Mouse (Mus musculus) hindbrain, embryonic 12.5 days (tissue): ENCODE measurements around the gene Itgb2l. TPM values are rescaled to one million over a fixed set of nuclear protein-coding genes. Genes with fewer than 3 reads are reported as not detected.

ENCODE experiments used
- ATAC-seq: fragments of 200-750 bp; cut with Nextera tagmentation; 2 replicates; pipeline ENCODE4 v1.8.0; 2017; ENCODE audit warnings: moderate TSS enrichment; ENCODE audit not compliant: low FRiP score
- H3K27ac ChIP-seq: fragments of 300-500 bp; sonication (generic); 2 replicates; pipeline ENCODE4 v1.5.1; 2016; ENCODE audit warnings: mild to moderate bottlenecking
- H3K27me3 ChIP-seq: fragments of 300-500 bp; sonication (generic); 2 replicates; pipeline ENCODE4 v1.6.1; 2016; ENCODE audit warnings: mild to moderate bottlenecking
- H3K36me3 ChIP-seq: fragments of 300-500 bp; sonication (generic); 2 replicates; pipeline ENCODE4 v1.6.1; 2016; ENCODE audit warnings: mild to moderate bottlenecking
- H3K4me1 ChIP-seq: fragments of 300-500 bp; sonication (generic); 2 replicates; pipeline ENCODE4 v1.6.1; 2016
- H3K4me2 ChIP-seq: fragments of 300-500 bp; sonication (generic); replicated peaks from 2 replicates; pipeline ENCODE4 v1.6.1; 2016; ENCODE audit warnings: mild to moderate bottlenecking
- H3K4me3 ChIP-seq: fragments of 300-500 bp; sonication (generic); 2 replicates; pipeline ENCODE4 v1.5.1; 2016; ENCODE audit warnings: mild to moderate bottlenecking
- H3K9ac ChIP-seq: fragments of 300-500 bp; sonication (generic); 2 replicates; pipeline ENCODE4 v1.6.1; 2016; ENCODE audit warnings: mild to moderate bottlenecking, moderate library complexity
- H3K9me3 ChIP-seq: fragments of 300-500 bp; sonication (generic); replicated peaks from 2 replicates; pipeline ENCODE4 v1.6.1; 2016; ENCODE audit warnings: mild to moderate bottlenecking
- WGBS: fragments of 180-500 bp; shearing (Covaris S2); methylation state at CpG from one replicate; pipeline ENCODE4 v1.1.7; 2016; 5-methylcytosine and 5-hydroxymethylcytosine counted together
- polyA plus RNA-seq: library from polyadenylated mRNA; unstranded; fragments of >200 nt; fragmentation: Nextera tagmentation; extraction: Ambion mirVana; gene quantifications from 2 replicates; pipeline ENCODE4 v1.2.1, GENCODE M21; 2016

Gene Itgb2l
- not detected in 2 replicates for polyA plus RNA-seq

DNA sequence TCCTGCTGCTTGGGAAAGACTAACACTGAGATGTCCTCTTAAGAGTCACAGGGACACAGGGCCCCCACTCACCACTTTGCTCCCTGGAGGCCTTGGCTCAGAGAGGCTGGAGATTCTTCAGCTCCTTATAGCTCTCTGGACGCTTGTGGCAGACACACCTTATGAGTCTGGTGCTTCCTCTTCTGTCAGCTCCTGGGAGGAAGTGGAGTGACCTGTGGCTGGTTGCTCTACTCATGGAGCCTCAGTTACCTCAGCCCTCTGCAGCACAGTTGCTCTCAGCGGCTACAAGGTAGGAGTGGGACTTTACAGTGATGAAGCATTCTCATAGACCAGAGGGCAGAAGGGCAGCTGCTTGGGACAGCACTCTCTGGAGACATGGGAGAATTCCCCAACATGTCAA lies at the start of gene Itgb2l:
Itgb2l (minus strand) TSS at position 152 of the 400 bp plus-strand sequence.
- H3K36me3 ChIP-seq: no peaks in the 10 kb centered on the region
- no peak for ATAC-seq
- H3K27ac ChIP-seq: no peak within 1 kb of the TSS
- WGBS: 83% methylated on average over 2 of the region's 2 CpGs
- H3K9ac ChIP-seq: no peak within 1 kb of the TSS
- H3K4me3 ChIP-seq: no peak within 1 kb of the TSS
- no peaks in the 10 kb centered on the region for H3K27me3 ChIP-seq
- H3K9me3 ChIP-seq: no peaks in the 10 kb centered on the region
- no peak within 1 kb of the TSS for H3K4me2 ChIP-seq
- peaks cover 10% of the 10 kb centered on the region for H3K4me1 ChIP-seq

DNA sequence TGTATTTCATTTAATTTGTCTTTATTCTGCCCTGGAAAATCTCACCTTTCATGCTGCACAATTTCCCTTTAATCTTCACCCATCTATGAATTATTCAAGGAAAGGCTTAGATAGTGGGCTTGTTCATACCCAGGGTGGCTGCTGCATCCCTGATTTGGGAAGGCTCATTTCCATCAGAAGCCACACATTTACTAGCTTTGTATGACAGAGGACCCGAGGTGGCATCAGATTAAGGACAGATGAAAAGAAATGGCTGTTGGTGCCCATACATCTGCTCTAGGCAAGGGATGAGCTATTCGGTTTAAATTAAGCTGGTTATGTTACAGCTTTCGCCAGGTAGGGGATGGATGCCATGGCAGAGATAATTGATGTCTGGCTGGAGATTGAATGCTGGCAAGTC lies 48.1 kb upstream of the Itgb2l start:
- Histone ChIP-seq H3K4me2 (no peak overlapping the region), H3K4me3 (no peak overlapping the region), H3K4me1 (0 out of 2 replicates have a peak, but pooled peaks cover 3% of the 10 kb centered on the region), H3K9ac (no peak overlapping the region), H3K36me3 (no peaks in the 10 kb centered on the region), H3K27me3 (no peaks in the 10 kb centered on the region), H3K9me3 (no peaks in the 10 kb centered on the region), H3K27ac (no peak overlapping the region)
- no peak for ATAC-seq
- 78% methylated on average over 3 of the region's 3 CpGs for WGBS

DNA sequence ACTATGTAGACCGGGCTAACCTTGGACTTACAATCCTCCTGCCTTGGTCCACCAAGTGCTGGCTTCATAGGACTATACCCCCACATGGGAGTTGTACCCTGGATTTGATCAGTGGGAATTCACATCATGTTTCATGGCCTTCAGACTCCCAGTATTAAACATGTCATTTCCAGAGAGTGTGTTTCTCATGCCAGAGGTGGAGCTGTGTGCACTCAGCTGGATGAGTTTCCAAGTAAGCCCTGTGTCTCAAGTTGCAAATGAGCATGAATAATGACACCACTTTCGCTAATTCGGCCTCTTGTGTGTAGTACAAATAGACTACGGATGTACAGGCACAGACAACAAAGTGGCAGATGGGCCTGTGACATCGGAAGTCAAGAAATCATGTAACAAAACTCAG lies 44.6 kb upstream of the Itgb2l start:
- no peak for ATAC-seq
- no peak overlapping the region for H3K27ac ChIP-seq
- H3K27me3 ChIP-seq: no peaks in the 10 kb centered on the region
- H3K4me2 ChIP-seq: no peak overlapping the region
- no peak overlapping the region for H3K9ac ChIP-seq
- H3K4me1 ChIP-seq: no peaks in the 10 kb centered on the region
- WGBS: 77% methylated on average over 5 of the region's 5 CpGs
- no peak overlapping the region for H3K4me3 ChIP-seq
- H3K9me3 ChIP-seq: no peaks in the 10 kb centered on the region
- H3K36me3 ChIP-seq: no peaks in the 10 kb centered on the region

DNA sequence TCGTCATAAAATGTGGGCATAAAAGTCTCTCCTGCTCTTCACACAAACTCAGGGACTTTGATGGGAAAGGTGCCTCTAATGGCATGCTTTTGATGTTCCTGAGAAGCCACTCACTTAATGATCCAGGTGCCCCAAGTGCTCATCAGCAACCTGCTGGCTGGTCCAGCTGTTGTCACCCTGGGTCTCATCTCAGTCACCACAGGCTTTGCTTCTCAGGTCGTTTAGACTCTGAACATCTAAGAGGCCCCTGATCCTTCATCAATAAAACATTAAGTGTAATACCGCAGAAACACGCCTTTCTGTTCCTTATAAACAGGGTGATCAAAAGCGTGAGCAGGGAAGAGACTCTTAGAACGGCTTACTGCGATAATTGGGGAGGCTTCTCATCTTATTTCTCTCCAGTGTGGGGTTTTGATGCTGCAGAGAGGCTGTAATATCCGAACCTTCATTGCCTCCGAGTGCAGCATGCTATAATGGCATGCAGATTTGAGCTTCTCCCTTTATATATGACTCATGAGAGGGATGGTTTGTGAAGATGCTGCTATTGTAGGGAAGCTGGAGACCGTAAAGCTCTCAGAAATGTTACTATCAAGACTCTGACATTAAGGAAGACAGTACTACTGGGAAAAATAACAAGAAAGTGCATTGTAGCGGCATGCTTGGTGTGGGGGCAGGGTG lies 43.7 kb upstream of the Itgb2l start:
- Histone ChIP-seq H3K4me1 (no peaks in the 10 kb centered on the region), H3K27me3 (no peaks in the 10 kb centered on the region), H3K4me2 (no peak overlapping the region), H3K36me3 (no peaks in the 10 kb centered on the region), H3K9me3 (no peaks in the 10 kb centered on the region), H3K27ac (no peak overlapping the region), H3K9ac (no peak overlapping the region), H3K4me3 (no peak overlapping the region)
- no peak for ATAC-seq
- WGBS: 78% methylated on average over 11 of the region's 11 CpGs

DNA sequence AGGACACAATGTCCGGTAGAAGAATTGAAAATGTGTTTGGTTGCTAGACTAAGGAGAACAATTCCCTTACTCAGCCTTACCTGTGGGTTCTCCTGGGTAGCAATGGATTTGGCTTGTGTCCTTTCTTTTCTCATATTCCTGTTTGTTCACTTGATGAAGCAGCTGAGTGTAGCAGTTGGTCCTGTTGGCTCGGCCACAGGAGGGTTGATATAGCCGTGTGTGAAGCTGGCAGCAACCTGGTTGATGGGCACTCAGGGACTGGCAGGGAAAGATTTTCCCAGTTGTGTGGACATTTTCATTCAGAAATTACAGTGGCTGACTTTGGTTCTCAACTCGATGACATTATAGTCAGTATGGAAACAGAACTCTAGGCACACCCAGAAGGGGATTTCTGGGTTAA lies 38.4 kb upstream of the Itgb2l start:
- H3K27me3 ChIP-seq: no peaks in the 10 kb centered on the region
- no peak for ATAC-seq

DNA sequence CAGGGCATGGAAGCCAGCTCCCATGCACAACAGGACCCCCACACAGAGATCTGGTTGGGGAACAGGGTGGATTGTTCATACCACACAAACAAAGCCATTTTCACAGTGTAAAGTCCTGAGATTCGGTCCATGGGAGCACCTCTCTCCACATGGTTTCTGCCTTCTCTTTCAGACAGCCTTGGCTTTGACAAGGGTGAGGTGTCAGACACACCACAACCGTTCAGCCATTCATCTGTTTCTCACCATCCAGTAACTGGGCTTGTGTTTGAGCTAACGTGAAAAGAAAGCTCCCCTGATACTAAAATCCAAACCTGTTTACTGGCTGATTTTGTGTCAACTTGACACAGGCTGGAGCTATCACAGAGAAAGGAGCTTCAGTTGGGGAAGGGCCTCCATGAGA lies 30.8 kb upstream of the Itgb2l start:
- Histone ChIP-seq H3K9me3 (no peaks in the 10 kb centered on the region), H3K9ac (no peak overlapping the region), H3K27ac (no peak overlapping the region; the same call in 1 of the 2 replicates), H3K36me3 (no peaks in the 10 kb centered on the region), H3K27me3 (no peaks in the 10 kb centered on the region), H3K4me1 (peaks cover 6% of the 10 kb centered on the region), H3K4me2 (no peak overlapping the region), H3K4me3 (no peak overlapping the region)
- WGBS: 69% methylated on average over 3 of the region's 3 CpGs
- ATAC-seq: no peak

More for the DNA sequence above, 38.4 kb upstream of the Itgb2l start:
- H3K4me2 ChIP-seq: no peak overlapping the region
- H3K36me3 ChIP-seq: no peaks in the 10 kb centered on the region
- H3K9ac ChIP-seq: no peak overlapping the region
- WGBS: 93% methylated on average over 4 of the region's 4 CpGs
- no peak overlapping the region for H3K27ac ChIP-seq
- H3K4me3 ChIP-seq: no peak overlapping the region
- H3K9me3 ChIP-seq: no peaks in the 10 kb centered on the region
- no peaks in the 10 kb centered on the region for H3K4me1 ChIP-seq

DNA sequence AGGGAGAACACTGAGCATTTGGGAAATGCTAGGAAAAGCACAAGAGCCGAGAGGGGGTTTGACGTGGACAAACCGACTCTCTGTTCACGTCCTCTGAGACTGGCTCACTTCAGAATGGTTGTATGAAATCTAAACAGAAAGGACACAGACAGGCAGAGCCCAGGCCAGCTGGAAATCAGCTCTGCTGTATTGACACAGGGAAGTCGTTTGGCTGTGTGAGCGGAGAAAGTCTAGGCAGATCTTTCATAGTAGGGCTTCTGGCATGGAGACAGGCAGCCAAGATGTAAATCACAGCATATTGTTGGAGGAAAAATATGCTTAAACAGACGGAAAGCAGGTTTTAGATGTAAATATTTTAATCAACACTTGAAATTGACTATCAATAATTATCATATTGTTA lies 29.4 kb upstream of the Itgb2l start:
- no peaks in the 10 kb centered on the region for H3K36me3 ChIP-seq
- no peaks in the 10 kb centered on the region for H3K9me3 ChIP-seq
- H3K27ac ChIP-seq: peak overlapping the region; percentile 55
- ATAC-seq: no peak
- H3K4me3 ChIP-seq: no peak overlapping the region
- WGBS: 58% methylated on average over 7 of the region's 7 CpGs
- no peak overlapping the region; the same call in 1 of the 2 replicates for H3K9ac ChIP-seq
- H3K4me2 ChIP-seq: 0 out of 2 replicates have a peak overlapping the region, but pooled peaks have one; percentile 6
- H3K27me3 ChIP-seq: no peaks in the 10 kb centered on the region
- H3K4me1 ChIP-seq: peaks cover 6% of the 10 kb centered on the region

DNA sequence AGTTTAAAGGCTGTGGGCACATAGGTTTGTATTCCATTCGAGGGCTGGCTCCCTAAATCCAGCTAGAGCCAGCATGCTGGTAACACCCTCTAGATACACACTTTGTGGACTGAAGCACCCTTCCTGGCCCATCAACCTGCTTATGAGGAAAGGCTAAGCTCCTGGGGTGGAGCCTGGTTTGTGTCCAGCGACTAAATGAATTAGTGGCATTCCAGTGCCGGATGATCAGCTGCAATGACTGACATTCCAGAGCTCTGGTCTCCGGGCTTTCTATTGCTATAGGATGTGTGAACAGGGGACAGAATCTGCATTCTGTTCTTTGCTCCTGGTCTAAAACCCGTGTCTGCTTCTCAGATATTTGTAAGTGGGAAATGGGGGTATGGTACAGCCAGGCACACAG lies 28.9 kb upstream of the Itgb2l start:
- 0 out of 2 replicates have a peak overlapping the region, but pooled peaks have one; percentile 6 for H3K4me2 ChIP-seq
- 41% methylated on average over 5 of the region's 5 CpGs for WGBS

DNA sequence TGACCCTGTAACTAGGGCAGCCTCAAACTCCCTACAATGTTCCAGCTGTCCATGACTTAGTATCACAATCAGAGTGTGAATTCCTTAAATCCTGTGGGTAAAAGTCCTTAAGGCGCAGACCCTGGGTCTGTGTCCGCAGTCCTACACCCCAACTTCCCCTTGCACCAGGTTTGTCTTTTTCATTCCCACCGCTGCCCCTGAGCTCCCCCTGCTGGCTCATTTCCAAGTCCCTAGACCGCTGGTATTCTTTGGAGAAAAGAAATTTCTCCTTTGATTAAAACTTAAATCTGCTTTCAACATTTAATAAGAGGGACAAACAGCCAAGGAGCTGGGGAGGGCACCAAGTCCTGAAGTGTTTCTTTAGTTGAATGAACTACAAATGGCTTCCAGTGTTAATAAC lies 26.2 kb upstream of the Itgb2l start:
- Histone ChIP-seq H3K9me3 (no peaks in the 10 kb centered on the region), H3K27me3 (no peaks in the 10 kb centered on the region), H3K4me1 (peaks cover 9% of the 10 kb centered on the region), H3K4me2 (peak overlapping the region; percentile 28), H3K27ac (no peak overlapping the region), H3K36me3 (no peaks in the 10 kb centered on the region), H3K4me3 (no peak overlapping the region), H3K9ac (no peak overlapping the region)
- ATAC-seq: no peak
- 56% methylated on average over 4 of the region's 4 CpGs for WGBS

More for the DNA sequence above, 28.9 kb upstream of the Itgb2l start:
- no peak overlapping the region for H3K9ac ChIP-seq
- peaks cover 9% of the 10 kb centered on the region for H3K4me1 ChIP-seq
- peak overlapping the region; percentile 55 for H3K27ac ChIP-seq
- no peak for ATAC-seq
- no peaks in the 10 kb centered on the region for H3K9me3 ChIP-seq
- H3K36me3 ChIP-seq: no peaks in the 10 kb centered on the region
- H3K27me3 ChIP-seq: no peaks in the 10 kb centered on the region
- no peak overlapping the region for H3K4me3 ChIP-seq

DNA sequence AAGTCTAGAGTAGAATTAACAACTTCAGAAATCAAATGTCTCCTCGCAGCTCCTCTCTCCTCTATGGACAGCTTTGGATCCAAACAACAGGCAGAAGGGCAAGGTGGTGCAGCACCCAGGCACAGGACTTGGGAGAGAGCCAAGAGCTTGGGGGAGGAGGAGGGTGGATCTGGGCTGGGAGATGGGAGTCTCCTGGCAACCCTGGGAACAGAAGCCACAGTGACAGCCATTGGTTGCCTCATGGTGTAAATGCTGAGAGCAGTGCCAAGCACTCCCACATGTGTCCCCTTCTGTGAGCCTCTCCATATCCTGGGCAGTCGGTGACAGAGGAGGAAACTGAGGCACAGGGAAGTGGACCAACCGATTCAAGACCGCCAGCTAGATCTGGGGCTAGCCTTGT lies 25.3 kb upstream of the Itgb2l start:
- Histone ChIP-seq H3K27me3 (no peaks in the 10 kb centered on the region), H3K9me3 (no peaks in the 10 kb centered on the region), H3K36me3 (no peaks in the 10 kb centered on the region), H3K9ac (no peak overlapping the region), H3K27ac (no peak overlapping the region), H3K4me1 (peaks cover 9% of the 10 kb centered on the region), H3K4me3 (no peak overlapping the region), H3K4me2 (peak overlapping the region; percentile 28)
- WGBS: 78% methylated on average over 4 of the region's 4 CpGs
- ATAC-seq: peak; percentile 74

DNA sequence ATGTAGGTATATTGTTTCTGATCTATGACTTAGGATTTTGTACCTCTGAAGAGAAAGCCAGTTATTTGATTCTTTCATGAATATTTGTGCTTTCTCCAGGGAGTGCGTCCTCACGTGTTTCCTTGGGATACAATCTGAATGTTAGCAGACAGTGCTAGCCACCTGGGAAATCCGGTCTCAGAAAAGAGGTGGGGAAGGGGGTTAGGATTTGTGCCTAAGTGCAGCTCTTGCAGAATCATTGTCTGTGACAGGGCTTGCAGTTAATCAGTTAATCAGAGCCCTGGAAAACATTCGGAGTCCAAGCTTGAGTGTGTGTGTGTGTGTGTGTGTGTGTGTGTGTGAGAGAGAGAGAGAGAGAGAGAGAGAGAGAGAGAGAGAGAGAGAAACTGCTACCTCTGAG lies 24.6 kb upstream of the Itgb2l start:
- Histone ChIP-seq H3K27me3 (no peaks in the 10 kb centered on the region), H3K9me3 (no peaks in the 10 kb centered on the region), H3K27ac (no peak overlapping the region), H3K4me3 (peak overlapping the region; percentile 10; the same call in 1 of the 2 replicates), H3K9ac (no peak overlapping the region), H3K36me3 (no peaks in the 10 kb centered on the region), H3K4me1 (peaks cover 9% of the 10 kb centered on the region), H3K4me2 (peak overlapping the region; percentile 38; the same call in 1 of the 2 replicates)
- no peak for ATAC-seq
- WGBS: 60% methylated on average over 4 of the region's 4 CpGs

DNA sequence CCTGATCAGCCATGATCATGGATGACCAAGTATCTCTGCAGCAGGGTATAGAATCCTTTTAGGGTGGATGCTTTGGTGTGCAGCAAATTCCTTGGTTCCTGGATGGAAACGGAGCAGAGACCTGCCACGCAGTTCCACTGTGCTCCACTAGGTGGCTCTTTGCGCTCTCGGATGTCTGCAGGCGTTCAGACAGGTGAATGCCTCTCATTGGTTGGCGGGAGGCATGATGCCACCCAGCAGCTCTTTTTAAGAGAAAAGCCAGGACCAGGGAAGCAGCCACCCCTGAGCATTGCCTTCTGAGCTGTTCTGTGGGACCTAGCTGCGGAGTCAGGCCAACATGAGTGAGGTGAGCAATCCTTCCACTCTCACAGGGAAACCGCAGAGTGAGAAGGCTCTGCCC lies 24.0 kb upstream of the Itgb2l start, which contains the start of gene Pcp4:
Pcp4 (plus strand) TSS at position 162 of the 400 bp plus-strand sequence.
- 11% methylated on average over 8 of the region's 8 CpGs for WGBS
- Histone ChIP-seq H3K4me1 (peaks cover 6% of the 10 kb centered on the region), H3K4me3 (peak within 1 kb of the TSS; percentile 10; the same call in 1 of the 2 replicates), H3K36me3 (no peaks in the 10 kb centered on the region), H3K9ac (no peak within 1 kb of the TSS; the same call in 1 of the 2 replicates), H3K9me3 (no peaks in the 10 kb centered on the region), H3K27ac (no peak within 1 kb of the TSS), H3K4me2 (peak within 1 kb of the TSS; percentile 38), H3K27me3 (no peaks in the 10 kb centered on the region)
- ATAC-seq: 0 out of 2 replicates have a peak, but pooled peaks have one; percentile 50

DNA sequence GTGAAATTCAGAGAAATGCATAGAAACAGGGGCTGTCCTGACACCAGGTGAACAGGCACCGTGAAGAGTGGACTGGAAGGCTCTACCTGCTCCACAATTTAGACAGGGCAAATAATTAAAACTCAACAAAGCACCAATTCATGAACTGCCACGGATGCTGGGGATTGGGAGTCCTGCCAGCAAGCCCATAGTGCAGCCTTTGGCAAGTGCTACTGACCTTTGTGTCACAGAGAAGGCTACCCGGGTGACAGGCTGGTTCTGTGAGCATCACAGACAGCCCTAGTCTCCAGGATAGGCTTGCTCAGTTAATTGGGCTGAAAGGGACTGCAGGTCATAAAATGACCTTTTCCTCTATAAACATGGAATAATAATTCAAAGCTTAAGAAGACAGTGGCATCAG lies 17.4 kb upstream of the Itgb2l start:
- Histone ChIP-seq H3K4me3 (no peak overlapping the region), H3K9ac (no peak overlapping the region), H3K9me3 (no peaks in the 10 kb centered on the region), H3K36me3 (no peaks in the 10 kb centered on the region), H3K27ac (no peak overlapping the region), H3K27me3 (no peaks in the 10 kb centered on the region), H3K4me1 (0 out of 2 replicates have a peak, but pooled peaks cover 3% of the 10 kb centered on the region), H3K4me2 (no peak overlapping the region)
- 47% methylated on average over 3 of the region's 3 CpGs for WGBS
- ATAC-seq: no peak
